Mouse (Mus musculus) lung, embryonic 14.5 days (tissue): Measurements from ENCODE around the gene Dock3. TPM values are rescaled to one million over a fixed set of nuclear protein-coding genes. Genes with fewer than 3 reads are reported as not detected.
"Not testable (repeated sequence)": the region's sequence is repeated elsewhere in the genome, so short reads cannot be mapped to it uniquely, and the experiment has no call there.

ENCODE experiments used
- ATAC-seq: fragments of 200-750 bp; cut with Nextera tagmentation; 2 replicates; pipeline ENCODE4 v1.8.0; 2017; ENCODE audit warnings: mild to moderate bottlenecking, moderate TSS enrichment, moderate library complexity; ENCODE audit not compliant: insufficient read depth
- DNase-seq: peaks from one replicate; pipeline ENCODE4 v3.0.0-alpha.2; 2015
- H3K27ac ChIP-seq: fragments of 300-500 bp; sonication (generic); 2 replicates; pipeline ENCODE4 v1.5.1; 2014; ENCODE audit warnings: low read depth, mild to moderate bottlenecking, moderate library complexity
- H3K27me3 ChIP-seq: fragments of 300-500 bp; sonication (generic); 2 replicates; pipeline ENCODE4 v1.6.1; 2014; ENCODE audit warnings: low read length, control low read depth; ENCODE audit not compliant: insufficient read depth
- H3K36me3 ChIP-seq: fragments of 300-500 bp; sonication (generic); 2 replicates; pipeline ENCODE4 v1.6.1; 2014; ENCODE audit warnings: control low read depth; ENCODE audit not compliant: insufficient read depth
- H3K4me1 ChIP-seq: fragments of 300-500 bp; sonication (generic); 2 replicates; pipeline ENCODE4 v1.6.1; 2014; ENCODE audit warnings: antibody characterized with exemption, control low read depth; ENCODE audit not compliant: insufficient read depth
- H3K4me2 ChIP-seq: fragments of 300-500 bp; sonication (generic); 2 replicates; pipeline ENCODE4 v1.6.1; 2014; ENCODE audit warnings: mild to moderate bottlenecking
- H3K4me3 ChIP-seq: fragments of 300-500 bp; sonication (generic); 2 replicates; pipeline ENCODE4 v1.5.1; 2014; ENCODE audit warnings: low read depth, low read length
- H3K9ac ChIP-seq: fragments of 300-500 bp; sonication (generic); 2 replicates; pipeline ENCODE4 v1.6.1; 2014
- H3K9me3 ChIP-seq: fragments of 300-500 bp; sonication (generic); 2 replicates; pipeline ENCODE4 v1.6.1; 2016; ENCODE audit warnings: low read depth, low read length, control low read depth
- CTCF ChIP-seq: IDR thresholded peaks from 2 replicates; pipeline ENCODE4 v1.5.1; 2016; ENCODE audit warnings: antibody characterized with exemption, low read depth
- WGBS: fragments of 180-500 bp; shearing (Covaris S2); extraction: QIAGEN DNeasy Blood & Tissue Kit; methylation state at CpG from one replicate; pipeline ENCODE4 v1.1.7; 2014; 5-methylcytosine and 5-hydroxymethylcytosine counted together
- polyA plus RNA-seq: library from polyadenylated mRNA; unstranded; fragments of >200 nt; fragmentation: Nextera tagmentation; extraction: Ambion mirVana; gene quantifications from 2 replicates; pipeline ENCODE4 v1.2.1, GENCODE M21; 2014

Gene Dock3
- polyA plus RNA-seq, 1 experiment from 2014 or later = 0.25 TPM

DNA sequence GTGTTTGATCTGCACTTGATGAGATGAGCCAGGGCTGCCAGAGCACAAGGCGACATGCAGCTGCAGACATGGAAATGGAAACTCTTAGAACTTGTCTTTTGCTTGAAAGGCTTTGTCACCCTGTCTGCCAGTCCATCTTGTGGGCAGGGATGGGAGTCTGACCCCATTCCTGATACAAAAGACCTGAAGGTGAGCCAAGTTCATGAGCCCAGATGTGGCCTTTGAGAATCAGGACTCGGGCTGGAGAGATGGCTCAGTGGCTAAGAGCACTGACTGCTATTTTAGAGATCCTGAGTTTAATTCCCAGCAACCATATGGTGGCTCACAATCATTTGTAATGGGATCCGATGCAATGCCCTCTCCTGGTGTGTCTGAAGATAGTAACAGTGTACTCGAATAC, 13.6 kb upstream of the Dock3 start:
- H3K4me1 ChIP-seq = no peaks in the 10 kb centered on the region
- no peak overlapping the region for H3K9ac ChIP-seq
- no peak for TF ChIP-seq CTCF
- H3K9me3 ChIP-seq = no peaks in the 10 kb centered on the region
- ATAC-seq = no peak
- no peak overlapping the region for H3K27ac ChIP-seq
- no peak overlapping the region for H3K4me3 ChIP-seq
- no peaks in the 10 kb centered on the region for H3K27me3 ChIP-seq
- WGBS = 82% methylated on average over 4 of the region's 4 CpGs
- no peaks in the 10 kb centered on the region for H3K36me3 ChIP-seq
- H3K4me2 ChIP-seq = no peak overlapping the region
- DNase-seq = no peak

DNA sequence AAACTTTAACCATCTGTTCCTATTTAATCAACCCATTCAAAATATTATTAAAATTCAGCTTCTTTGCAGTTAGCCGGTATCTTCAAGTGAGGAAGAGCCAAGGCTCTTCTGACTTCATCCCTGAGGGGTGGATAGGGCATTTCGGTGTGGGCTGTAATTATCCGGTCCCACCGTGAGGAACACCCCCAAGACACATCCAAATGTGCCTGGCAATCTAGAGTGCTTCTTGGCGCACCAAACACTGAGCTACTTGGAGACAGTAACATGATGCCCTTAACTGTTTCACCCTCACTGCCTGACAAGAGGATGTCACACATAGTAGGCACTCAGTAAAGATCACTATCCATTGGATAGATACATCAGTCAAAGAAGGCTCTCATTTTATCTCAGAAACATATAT, 4.4 kb upstream of the Dock3 start:
- ATAC-seq = no peak
- TF ChIP-seq CTCF = no peak
- H3K27ac ChIP-seq = no peak overlapping the region
- H3K27me3 ChIP-seq = peaks cover 78% of the 10 kb centered on the region
- no peaks in the 10 kb centered on the region for H3K9me3 ChIP-seq
- no peak overlapping the region for H3K9ac ChIP-seq
- WGBS = 63% methylated on average over 5 of the region's 5 CpGs
- 0 out of 2 replicates have a peak, but pooled peaks cover 2% of the 10 kb centered on the region for H3K4me1 ChIP-seq
- DNase-seq = no peak
- no peaks in the 10 kb centered on the region for H3K36me3 ChIP-seq
- H3K4me2 ChIP-seq = no peak overlapping the region
- no peak overlapping the region for H3K4me3 ChIP-seq

DNA sequence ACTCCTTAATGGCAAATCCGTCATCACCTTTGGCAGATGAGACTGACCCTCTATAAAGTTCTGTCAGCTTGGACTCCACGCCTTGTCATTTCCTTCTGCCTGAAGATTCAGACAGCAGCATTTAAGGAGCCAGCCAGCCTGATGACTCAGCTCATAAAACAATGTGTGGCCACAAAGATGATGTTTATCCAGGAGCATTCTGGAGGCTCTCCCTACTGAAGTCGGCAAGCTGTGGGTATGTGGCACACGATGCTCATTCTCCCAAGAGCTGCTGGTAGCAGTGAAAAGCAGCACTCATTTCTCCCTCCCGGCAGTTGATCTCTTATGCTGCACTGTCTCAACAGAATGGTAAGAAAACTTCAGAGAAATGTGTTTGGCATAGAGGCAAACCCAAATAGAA, 3.6 kb upstream of the Dock3 start:
- ATAC-seq (no peak), DNase-seq (no peak)
- no peak overlapping the region for H3K27ac ChIP-seq
- H3K36me3 ChIP-seq = no peaks in the 10 kb centered on the region
- H3K4me2 ChIP-seq = no peak overlapping the region
- H3K9me3 ChIP-seq = no peaks in the 10 kb centered on the region
- no peak for TF ChIP-seq CTCF
- H3K27me3 ChIP-seq = peaks cover 85% of the 10 kb centered on the region
- 49% methylated on average over 5 of the region's 5 CpGs for WGBS
- H3K4me1 ChIP-seq = 0 out of 2 replicates have a peak, but pooled peaks cover 3% of the 10 kb centered on the region
- no peak overlapping the region for H3K9ac ChIP-seq
- H3K4me3 ChIP-seq = no peak overlapping the region

DNA sequence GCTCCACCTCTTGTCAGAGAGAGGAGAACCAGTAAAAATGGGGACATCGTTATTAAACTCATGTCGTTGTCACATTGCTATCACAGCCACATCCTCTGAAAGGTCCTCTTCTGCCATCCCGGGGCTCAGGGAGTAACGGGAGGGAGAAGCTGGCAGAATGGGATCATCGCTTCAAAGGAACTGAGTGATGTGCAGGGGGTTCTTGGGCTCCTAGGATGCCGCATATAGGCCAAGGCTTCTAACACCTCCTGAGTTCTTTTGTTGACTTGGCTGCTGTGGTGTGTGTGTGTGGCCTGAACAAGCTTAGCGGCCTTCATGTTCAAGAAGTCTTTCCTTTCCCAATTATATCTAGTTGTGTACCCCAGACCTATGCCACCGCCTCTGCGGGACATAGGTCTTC, 431 bp upstream of the Dock3 start:
- H3K27ac ChIP-seq = no peak overlapping the region
- H3K9ac ChIP-seq = no peak overlapping the region
- H3K4me1 ChIP-seq = 0 out of 2 replicates have a peak, but pooled peaks cover 3% of the 10 kb centered on the region
- H3K27me3 ChIP-seq = peaks cover 92% of the 10 kb centered on the region
- H3K9me3 ChIP-seq = no peaks in the 10 kb centered on the region
- 22% methylated on average over 9 of the region's 9 CpGs for WGBS
- no peaks in the 10 kb centered on the region for H3K36me3 ChIP-seq
- TF ChIP-seq CTCF = no peak
- peak overlapping the region; percentile 95 for H3K4me2 ChIP-seq
- peak overlapping the region; percentile 48 for H3K4me3 ChIP-seq
- no peak for ATAC-seq
- DNase-seq = peak; percentile 7

DNA sequence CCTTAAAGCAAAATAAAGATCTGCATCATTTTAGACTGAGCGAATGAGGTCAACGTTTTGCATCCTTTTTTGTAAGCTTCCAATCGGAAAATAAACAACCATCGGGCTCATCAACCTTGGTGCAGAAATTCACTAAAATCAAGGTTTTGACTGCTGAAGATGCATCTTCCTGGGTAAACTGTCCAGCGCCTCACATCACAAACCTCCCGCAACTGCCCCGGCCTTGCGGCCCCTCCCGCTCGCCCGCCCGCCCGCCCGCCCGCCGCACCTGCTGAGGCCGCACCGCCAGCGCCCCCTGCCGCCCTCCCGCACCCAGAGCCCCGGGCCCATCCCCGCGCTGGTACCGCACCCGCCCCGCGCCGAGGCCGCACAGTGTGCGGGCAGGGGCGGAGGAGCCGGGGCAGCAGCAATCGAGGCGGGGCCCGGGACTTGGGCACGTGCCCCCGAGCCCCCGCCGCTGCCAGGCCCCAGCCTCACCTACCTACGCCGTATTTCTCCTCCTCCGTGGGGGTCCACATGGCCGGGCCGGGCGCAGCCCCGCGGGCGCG, 644 bp downstream of the Dock3 start:
- DNase-seq (no peak), ATAC-seq (peak; percentile 70)
- Histone ChIP-seq H3K4me2 (peak overlapping the region; percentile 95), H3K9me3 (no peaks in the 10 kb centered on the region), H3K4me1 (0 out of 2 replicates have a peak, but pooled peaks cover 3% of the 10 kb centered on the region), H3K9ac (peak overlapping the region; percentile 42), H3K27ac (no peak overlapping the region), H3K27me3 (peaks cover 87% of the 10 kb centered on the region), H3K36me3 (no peaks in the 10 kb centered on the region), H3K4me3 (peak overlapping the region; percentile 48)
- TF ChIP-seq CTCF = no peak
- 3% methylated on average over 20 of the region's 50 CpGs for WGBS

DNA sequence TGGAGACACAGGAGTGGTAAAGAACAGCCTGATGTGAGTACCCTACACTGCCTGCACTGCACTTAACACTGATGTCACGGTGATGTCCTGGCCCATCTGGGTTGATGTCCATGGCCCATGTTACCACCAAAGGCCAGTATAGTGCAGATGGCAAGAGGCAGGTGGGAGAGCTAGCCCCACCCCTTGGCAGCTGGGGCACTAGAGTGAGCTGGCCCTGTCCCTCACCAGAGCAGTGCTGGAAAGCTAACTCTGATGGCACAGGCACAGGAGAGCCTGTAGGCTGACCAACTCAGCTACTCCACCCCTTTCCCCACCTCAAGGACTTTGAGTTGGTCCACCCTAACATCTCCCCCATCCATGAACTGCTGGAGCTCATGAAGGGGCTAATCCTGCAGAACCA, 7.1 kb downstream of the Dock3 start:
- Histone ChIP-seq H3K9ac (no peak overlapping the region), H3K27ac (no peak overlapping the region), H3K4me3 (no peak overlapping the region), H3K4me2 (no peak overlapping the region), H3K9me3 (no peaks in the 10 kb centered on the region), H3K4me1 (no peaks in the 10 kb centered on the region), H3K27me3 (peaks cover 31% of the 10 kb centered on the region), H3K36me3 (no peaks in the 10 kb centered on the region)
- no peak for DNase-seq
- ATAC-seq = no peak
- TF ChIP-seq CTCF = no peak
- 73% methylated on average over 1 of the region's 1 CpGs for WGBS

DNA sequence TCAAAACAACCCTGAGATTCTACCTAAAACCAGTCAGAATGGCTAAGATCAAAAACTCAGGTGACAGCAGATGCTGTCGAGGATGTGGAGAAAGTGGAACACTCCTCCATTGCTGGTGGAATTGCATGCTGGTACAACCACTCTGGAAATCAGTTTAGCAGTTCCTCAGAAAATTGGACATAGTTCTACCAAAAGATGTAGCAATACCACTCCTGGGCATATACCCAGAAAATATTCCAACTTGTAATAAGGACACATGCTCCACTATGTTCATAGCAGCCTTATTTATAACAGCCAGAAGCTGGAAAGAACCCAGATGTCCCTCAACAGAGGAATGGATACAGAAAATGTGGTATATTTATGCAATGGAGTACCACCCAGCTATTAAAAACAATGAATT, 56.9 kb downstream of the Dock3 start:
- not testable (repeated sequence) for DNase-seq, H3K4me2 ChIP-seq, H3K27me3 ChIP-seq, H3K36me3 ChIP-seq, H3K27ac ChIP-seq, ATAC-seq, H3K4me3 ChIP-seq, H3K9me3 ChIP-seq, H3K9ac ChIP-seq, H3K4me1 ChIP-seq
- WGBS = 65% methylated on average over 1 of the region's 1 CpGs

DNA sequence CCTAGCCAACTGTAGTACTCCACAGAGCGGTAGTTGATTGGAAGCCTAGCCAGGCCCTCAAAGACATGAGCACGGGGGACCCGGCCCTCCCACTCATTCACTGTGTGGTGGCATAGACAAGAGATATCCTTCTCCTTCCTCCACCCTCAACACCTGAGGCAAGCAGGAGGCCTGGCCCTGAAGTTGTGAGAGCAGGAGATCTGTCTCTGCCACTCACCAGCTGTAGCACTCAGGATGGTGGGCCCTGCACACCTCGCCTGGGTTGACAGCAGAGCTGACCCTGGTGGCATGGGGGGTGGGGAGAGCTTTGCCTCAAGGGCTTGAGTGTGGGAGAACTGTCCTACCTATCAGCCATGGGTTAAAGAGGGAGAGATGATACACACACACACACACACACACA, 65.9 kb downstream of the Dock3 start:
- H3K4me2 ChIP-seq = no peak overlapping the region
- TF ChIP-seq CTCF = no peak
- no peaks in the 10 kb centered on the region for H3K27me3 ChIP-seq
- H3K27ac ChIP-seq = no peak overlapping the region
- no peak overlapping the region for H3K9ac ChIP-seq
- DNase-seq (no peak), ATAC-seq (no peak)
- H3K36me3 ChIP-seq = no peaks in the 10 kb centered on the region
- WGBS = 75% methylated on average over 4 of the region's 4 CpGs
- no peak overlapping the region for H3K4me3 ChIP-seq
- H3K9me3 ChIP-seq = no peaks in the 10 kb centered on the region
- H3K4me1 ChIP-seq = no peaks in the 10 kb centered on the region
